Mouse (Mus musculus): ENCODE data around the gene Actg2.

Actg2 gene

GRCm38 (mm10) chr6:83478217-83478616 is 57.8 kb downstream of the Actg2 start:
- DNase-seq, result no peak

DNA sequence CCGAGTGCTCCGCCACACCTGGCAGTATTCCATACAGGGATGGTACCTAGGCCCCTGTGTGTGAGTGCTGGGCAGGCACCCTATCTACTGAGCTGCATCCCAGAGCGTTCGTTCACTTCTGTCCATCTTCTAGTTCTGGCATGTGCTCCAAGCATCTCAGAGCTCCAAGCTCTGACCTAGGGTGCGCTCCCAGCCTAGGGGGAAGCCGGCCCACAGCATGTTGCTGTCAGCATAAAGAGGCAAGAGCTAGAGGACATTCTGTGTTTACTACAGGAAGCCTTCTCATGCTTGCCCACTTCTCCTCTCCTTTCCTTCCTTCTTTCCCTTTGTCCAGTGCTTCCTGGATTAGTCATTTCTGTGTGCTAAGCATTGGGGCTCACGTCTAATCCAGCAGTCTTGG is 60.6 kb downstream of the Actg2 start:
- DNase-seq, result no peak

GRCm38 (mm10) chr6:83473240-83473639 is 62.8 kb downstream of the Actg2 start:
- DNase-seq, result peak; percentile 66

DNA sequence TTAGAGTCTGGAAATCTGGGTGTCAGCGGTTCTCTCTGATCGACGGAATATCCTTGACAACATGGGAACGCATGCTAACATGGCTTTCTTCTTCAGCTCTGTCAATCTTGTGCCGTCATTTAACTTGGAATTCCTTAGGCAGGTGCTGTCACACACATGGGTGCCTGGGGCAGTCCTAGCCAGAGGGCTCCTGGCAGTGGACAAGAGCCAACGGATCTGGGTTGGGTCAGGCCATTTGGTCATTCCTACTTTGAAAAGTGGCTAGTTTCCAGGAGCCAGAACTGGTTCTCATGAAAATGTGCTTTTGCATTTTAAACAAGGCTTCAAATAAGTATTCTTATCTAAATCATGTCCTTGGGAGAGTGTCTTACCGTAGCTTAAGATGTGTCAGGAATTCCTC is 64.3 kb downstream of the Actg2 start:
- DNase-seq, result no peak

DNA sequence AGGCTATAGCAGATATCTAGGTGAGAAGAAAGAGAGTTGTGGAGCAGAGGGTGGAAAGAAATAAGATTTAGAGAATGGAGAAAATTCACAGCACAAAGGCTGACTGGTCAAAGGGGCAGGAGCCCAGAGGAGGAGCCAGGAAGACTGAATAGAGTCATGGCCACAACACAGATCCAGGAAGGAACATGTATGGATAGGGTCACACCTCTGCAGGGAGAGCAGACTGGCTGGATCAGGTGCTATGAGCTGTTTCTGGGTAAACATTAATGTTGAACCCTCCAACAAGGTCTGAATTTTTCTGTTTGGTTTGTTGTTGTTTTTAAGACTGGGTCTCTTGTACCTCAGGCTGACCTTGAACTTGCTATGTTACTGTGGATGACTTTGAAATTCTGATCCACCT is 72.1 kb downstream of the Actg2 start:
- DNase-seq, result no peak

Data from cerebellum, adult 8-10 months (tissue).